Mouse (Mus musculus) hindbrain, embryonic 15.5 days (tissue): ENCODE results near the gene Cfhr1. TPM values are rescaled to one million over a fixed set of nuclear protein-coding genes. Genes with fewer than 3 reads are reported as not detected.

Source experiments
- ATAC-seq: fragments of 200-750 bp; cut with Nextera tagmentation; 2 replicates; pipeline ENCODE4 v1.8.0; 2017; ENCODE audit warnings: low read depth, moderate number of reproducible peaks, moderate TSS enrichment; ENCODE audit not compliant: low FRiP score
- H3K27ac ChIP-seq: fragments of 300-500 bp; sonication (generic); replicated peaks from 2 replicates; pipeline ENCODE4 v1.5.1; 2015; ENCODE audit warnings: mild to moderate bottlenecking, inconsistent platforms
- H3K27me3 ChIP-seq: fragments of 300-500 bp; sonication (generic); 2 replicates; pipeline ENCODE4 v1.6.1; 2015; ENCODE audit warnings: control low read depth, inconsistent platforms
- H3K36me3 ChIP-seq: fragments of 300-500 bp; sonication (generic); 2 replicates; pipeline ENCODE4 v1.6.1; 2015; ENCODE audit warnings: control low read depth, inconsistent platforms
- H3K4me1 ChIP-seq: fragments of 300-500 bp; sonication (generic); replicated peaks from 2 replicates; pipeline ENCODE4 v1.6.1; 2015; ENCODE audit warnings: control low read depth, inconsistent platforms
- H3K4me2 ChIP-seq: fragments of 300-500 bp; sonication (generic); 2 replicates; pipeline ENCODE4 v1.6.1; 2015; ENCODE audit warnings: moderate library complexity, mild to moderate bottlenecking, inconsistent platforms
- H3K4me3 ChIP-seq: fragments of 300-500 bp; sonication (generic); 2 replicates; pipeline ENCODE4 v1.5.1; 2015; ENCODE audit warnings: mild to moderate bottlenecking, inconsistent platforms
- H3K9ac ChIP-seq: fragments of 300-500 bp; sonication (generic); 2 replicates; pipeline ENCODE4 v1.6.1; 2015; ENCODE audit warnings: inconsistent platforms
- H3K9me3 ChIP-seq: fragments of 300-500 bp; sonication (generic); 2 replicates; pipeline ENCODE4 v1.6.1; 2016; ENCODE audit warnings: control low read depth, inconsistent platforms
- WGBS: fragments of 180-500 bp; shearing (Covaris S2); methylation state at CpG from one replicate; pipeline ENCODE4 v1.1.7; 2015; 5-methylcytosine and 5-hydroxymethylcytosine counted together
- polyA plus RNA-seq: library from polyadenylated mRNA; unstranded; fragments of >200 nt; fragmentation: Nextera tagmentation; extraction: Ambion mirVana; gene quantifications from 2 replicates; pipeline ENCODE4 v1.2.1, GENCODE M21; 2015

The Cfhr1 gene
- not detected in 2 replicates for polyA plus RNA-seq

DNA sequence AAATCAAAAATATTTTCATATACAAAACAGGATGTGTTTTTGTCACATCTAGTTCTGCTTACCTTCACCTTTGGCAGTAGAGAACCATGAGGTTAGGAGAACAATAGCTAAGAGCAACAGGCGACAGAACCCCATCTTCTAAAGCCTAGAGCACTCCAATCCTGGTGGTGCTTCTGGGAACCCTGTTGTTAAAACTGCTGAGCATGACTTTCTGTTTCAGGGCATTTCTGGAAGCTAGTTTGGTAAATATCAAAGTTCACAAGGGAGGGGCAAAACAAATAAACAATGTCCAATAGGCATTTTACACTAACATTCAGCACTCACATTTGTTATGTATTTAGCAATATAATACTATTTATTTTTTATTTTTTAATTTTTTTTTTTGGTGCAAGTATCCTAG, at the start of gene Cfhr1:
TSS of gene Cfhr1 (minus strand) at position 249 of the 400 bp plus-strand sequence.
- WGBS, result 71% methylated on average over 1 of the region's 1 CpGs
- ATAC-seq, result no peak

GRCm38 (mm10) chr1:139551311-139551710, 8.8 kb downstream of the Cfhr1 start:
- no peaks in the 10 kb centered on the region for H3K36me3 ChIP-seq
- H3K9me3 ChIP-seq, result no peaks in the 10 kb centered on the region
- H3K27ac ChIP-seq, result no peak overlapping the region
- H3K4me3 ChIP-seq, result no peak overlapping the region
- no peak for ATAC-seq
- no peaks in the 10 kb centered on the region for H3K4me1 ChIP-seq
- no peak overlapping the region for H3K4me2 ChIP-seq
- H3K27me3 ChIP-seq, result no peaks in the 10 kb centered on the region
- H3K9ac ChIP-seq, result no peak overlapping the region
- WGBS, result 80% methylated on average over 1 of the region's 1 CpGs

More for the DNA sequence above, at the start of gene Cfhr1:
- Histone ChIP-seq H3K4me2 (no peak within 1 kb of the TSS), H3K27ac (no peak within 1 kb of the TSS), H3K4me3 (no peak within 1 kb of the TSS), H3K4me1 (no peaks in the 10 kb centered on the region), H3K27me3 (no peaks in the 10 kb centered on the region), H3K36me3 (no peaks in the 10 kb centered on the region), H3K9me3 (no peaks in the 10 kb centered on the region), H3K9ac (no peak within 1 kb of the TSS)

- no peaks in the 10 kb centered on the region for H3K9me3 ChIP-seq
- H3K4me1 ChIP-seq, result no peaks in the 10 kb centered on the region
- WGBS, result 96% methylated on average over 1 of the region's 1 CpGs
- ATAC-seq, result no peak
- no peak overlapping the region for H3K4me2 ChIP-seq
- no peak overlapping the region for H3K27ac ChIP-seq
- H3K9ac ChIP-seq, result no peak overlapping the region
- H3K4me3 ChIP-seq, result no peak overlapping the region
- H3K36me3 ChIP-seq, result no peaks in the 10 kb centered on the region
- H3K27me3 ChIP-seq, result no peaks in the 10 kb centered on the region
Observed at GRCm38 (mm10) chr1:139548536-139548935, 11.5 kb downstream of the Cfhr1 start.

DNA sequence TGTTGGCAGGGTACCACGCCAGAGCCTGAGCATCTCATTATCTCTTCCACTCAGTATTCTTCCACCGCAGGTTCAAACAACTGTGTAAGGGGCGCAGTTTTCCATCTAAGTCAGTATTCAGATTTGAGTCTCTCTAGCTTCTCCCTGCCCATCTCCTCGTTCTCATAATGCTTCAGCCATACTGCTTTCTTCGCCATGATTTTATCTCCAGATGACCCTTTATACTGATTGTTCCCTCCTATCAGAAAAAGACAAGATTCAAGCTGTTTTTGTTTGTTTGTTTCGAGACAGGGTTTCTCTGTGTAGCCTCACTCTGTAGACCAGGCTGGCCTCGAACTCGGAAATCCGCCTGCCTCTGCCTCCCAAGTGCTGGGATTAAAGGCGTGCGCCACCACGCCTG, 45.5 kb downstream of the Cfhr1 start:
- no peak overlapping the region for H3K27ac ChIP-seq
- no peaks in the 10 kb centered on the region for H3K4me1 ChIP-seq
- 93% methylated on average over 12 of the region's 12 CpGs for WGBS

DNA sequence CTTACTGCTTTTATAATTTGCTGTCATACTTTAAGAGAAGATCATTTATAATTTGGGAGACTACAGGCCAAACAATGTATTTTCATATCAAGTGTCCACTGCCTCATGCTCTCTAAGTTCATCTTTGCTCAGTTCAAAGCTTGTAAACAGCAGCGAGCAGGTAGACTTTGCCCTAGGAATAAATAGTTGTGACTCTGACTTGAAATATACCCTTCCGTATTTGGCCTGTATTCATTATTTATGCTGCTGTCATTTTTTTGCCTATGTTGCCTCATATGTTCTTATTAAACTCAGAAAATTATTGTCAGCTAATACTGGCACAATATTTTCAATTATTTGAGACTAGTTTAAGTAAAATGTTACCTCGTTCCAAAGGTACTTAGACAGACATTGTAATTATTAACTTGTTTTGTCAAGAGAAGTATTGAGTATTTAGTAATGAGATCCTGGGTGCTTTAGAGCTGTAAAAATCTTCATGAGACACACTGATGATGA, 58.8 kb downstream of the Cfhr1 start, which contains the start of gene F13b:
TSS of gene F13b (plus strand) at position 445 of the 495 bp plus-strand sequence.
- 88% methylated on average over 3 of the region's 3 CpGs for WGBS
- H3K27ac ChIP-seq, result no peak within 1 kb of the TSS
- no peak within 1 kb of the TSS for H3K9ac ChIP-seq
- H3K4me3 ChIP-seq, result no peak within 1 kb of the TSS
- H3K9me3 ChIP-seq, result no peaks in the 10 kb centered on the region
- ATAC-seq, result no peak
- no peak within 1 kb of the TSS for H3K4me2 ChIP-seq
- H3K27me3 ChIP-seq, result no peaks in the 10 kb centered on the region
- H3K36me3 ChIP-seq, result no peaks in the 10 kb centered on the region
- no peaks in the 10 kb centered on the region for H3K4me1 ChIP-seq

More for the DNA sequence above, 45.5 kb downstream of the Cfhr1 start:
- Histone ChIP-seq H3K9me3 (no peaks in the 10 kb centered on the region), H3K4me3 (no peak overlapping the region), H3K27me3 (no peaks in the 10 kb centered on the region), H3K9ac (no peak overlapping the region), H3K4me2 (no peak overlapping the region), H3K36me3 (no peaks in the 10 kb centered on the region)
- ATAC-seq, result no peak

DNA sequence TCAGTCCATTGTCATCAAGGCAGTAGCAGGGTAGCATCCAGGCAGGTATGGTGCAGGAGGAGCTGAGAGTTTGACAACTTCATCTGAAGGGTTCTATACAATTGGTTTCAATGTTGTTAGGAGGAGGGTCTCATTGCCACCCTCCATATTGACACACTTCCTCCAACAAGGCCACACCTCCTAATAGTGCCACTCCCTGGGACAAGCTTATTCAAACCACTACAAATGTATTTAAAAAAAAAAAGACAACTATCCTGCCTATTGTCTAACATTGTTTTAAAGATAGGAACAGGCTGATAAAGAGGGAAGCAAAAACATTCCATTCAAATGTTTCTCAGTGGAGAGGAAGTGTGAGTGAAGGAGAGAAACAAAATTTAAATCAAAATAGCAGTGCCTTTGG, 60.3 kb downstream of the Cfhr1 start:
- H3K27ac ChIP-seq, result no peak overlapping the region
- no peaks in the 10 kb centered on the region for H3K36me3 ChIP-seq
- no peaks in the 10 kb centered on the region for H3K4me1 ChIP-seq
- H3K9me3 ChIP-seq, result no peaks in the 10 kb centered on the region
- H3K4me2 ChIP-seq, result no peak overlapping the region
- no peak overlapping the region for H3K9ac ChIP-seq
- no peaks in the 10 kb centered on the region for H3K27me3 ChIP-seq
- no peak for ATAC-seq
- H3K4me3 ChIP-seq, result no peak overlapping the region

Other genes starting within 250 kb of the Cfhr1 start
- gene Crb1, start 183.2 kb downstream of the Cfhr1 start, polyA plus RNA-seq, result 1.4 and 1.5 TPM in 2 replicates
- gene Zbtb41, start 138.0 kb downstream of the Cfhr1 start, polyA plus RNA-seq, result 13.6 and 15.1 TPM in 2 replicates
- 3.1 and 4.4 TPM in 2 replicates for gene Aspm, start 105.5 kb downstream of the Cfhr1 start, polyA plus RNA-seq
- gene F13b, start 58.6 kb downstream of the Cfhr1 start, polyA plus RNA-seq, result 0.06 TPM in 1 of 2 replicates, not detected in the other
- not detected in 2 replicates for gene Gm4788, start 221.0 kb upstream of the Cfhr1 start, polyA plus RNA-seq